Mouse (Mus musculus) 3T3-L1 (cell line): ENCODE results near the gene Gm5105.

ENCODE experiments used
- DNase-seq: peaks from one replicate; pipeline ENCODE4 v3.0.0-alpha.2; 2015; ENCODE audit warnings: low read depth, low spot score

The Gm5105 gene

DNA sequence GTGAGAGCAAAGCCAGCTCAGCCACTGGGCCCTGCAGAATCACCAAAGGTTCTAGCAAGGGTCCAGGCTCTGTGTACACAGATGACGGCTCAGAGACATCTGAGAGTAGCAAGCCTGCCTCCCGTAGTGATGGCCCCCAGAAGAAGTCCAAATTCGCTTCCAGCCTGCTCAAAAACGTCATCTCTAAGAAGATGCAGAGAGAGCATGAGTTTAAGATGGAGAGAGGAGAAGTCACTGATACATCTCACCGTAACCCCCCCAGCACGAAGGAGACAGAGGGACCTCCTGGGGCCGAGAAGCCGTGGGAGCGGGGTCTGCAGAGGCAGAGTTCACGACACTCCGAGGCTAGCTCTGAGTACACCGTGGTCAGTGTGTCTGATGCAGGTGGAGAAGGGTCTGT, at the start of gene Gm5105:
Gene Gm5105, minus strand, starts transcription at position 101 of the 400 bp plus-strand sequence.
- DNase-seq: no peak

DNA sequence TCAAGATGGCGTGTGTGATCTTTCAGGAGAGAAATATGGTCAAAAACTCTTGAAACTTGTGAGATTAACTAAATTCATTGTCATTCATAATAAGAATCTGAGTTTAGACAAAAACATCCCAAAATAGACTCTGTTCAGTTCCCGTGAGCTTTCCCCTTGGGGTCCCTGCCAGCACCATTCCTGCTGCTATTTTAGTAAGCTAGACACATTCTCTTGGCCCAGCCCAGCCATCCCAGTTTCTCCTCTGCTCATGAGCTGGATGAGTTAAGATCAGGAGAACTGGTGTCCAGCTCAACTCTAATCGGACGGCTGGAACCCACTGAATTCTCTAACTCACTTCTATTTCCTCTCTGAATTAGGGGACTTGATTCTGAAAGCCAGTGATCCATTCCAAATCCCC, 49.7 kb upstream of the Gm5105 start:
- no peak for DNase-seq

DNA sequence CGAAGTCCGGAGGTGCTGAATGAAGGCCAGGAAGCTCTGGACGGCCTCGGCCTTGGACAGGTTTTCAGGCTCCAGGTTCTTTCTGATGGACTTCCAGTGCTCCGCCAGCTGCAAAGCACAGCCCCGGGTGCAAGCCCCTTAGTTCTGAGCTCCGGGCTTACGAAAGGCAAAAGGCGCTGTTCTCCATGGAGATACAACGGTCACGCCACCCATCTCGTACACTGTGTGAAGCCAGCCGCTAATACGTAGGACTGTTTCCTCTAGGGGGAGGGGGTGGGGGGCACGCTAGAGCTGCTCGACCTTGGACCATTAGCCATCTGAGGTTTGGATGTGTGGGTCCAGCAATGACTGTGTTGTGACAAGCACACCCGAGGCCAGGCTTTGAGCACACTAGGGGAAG, 46.9 kb upstream of the Gm5105 start:
- no peak for DNase-seq

DNA sequence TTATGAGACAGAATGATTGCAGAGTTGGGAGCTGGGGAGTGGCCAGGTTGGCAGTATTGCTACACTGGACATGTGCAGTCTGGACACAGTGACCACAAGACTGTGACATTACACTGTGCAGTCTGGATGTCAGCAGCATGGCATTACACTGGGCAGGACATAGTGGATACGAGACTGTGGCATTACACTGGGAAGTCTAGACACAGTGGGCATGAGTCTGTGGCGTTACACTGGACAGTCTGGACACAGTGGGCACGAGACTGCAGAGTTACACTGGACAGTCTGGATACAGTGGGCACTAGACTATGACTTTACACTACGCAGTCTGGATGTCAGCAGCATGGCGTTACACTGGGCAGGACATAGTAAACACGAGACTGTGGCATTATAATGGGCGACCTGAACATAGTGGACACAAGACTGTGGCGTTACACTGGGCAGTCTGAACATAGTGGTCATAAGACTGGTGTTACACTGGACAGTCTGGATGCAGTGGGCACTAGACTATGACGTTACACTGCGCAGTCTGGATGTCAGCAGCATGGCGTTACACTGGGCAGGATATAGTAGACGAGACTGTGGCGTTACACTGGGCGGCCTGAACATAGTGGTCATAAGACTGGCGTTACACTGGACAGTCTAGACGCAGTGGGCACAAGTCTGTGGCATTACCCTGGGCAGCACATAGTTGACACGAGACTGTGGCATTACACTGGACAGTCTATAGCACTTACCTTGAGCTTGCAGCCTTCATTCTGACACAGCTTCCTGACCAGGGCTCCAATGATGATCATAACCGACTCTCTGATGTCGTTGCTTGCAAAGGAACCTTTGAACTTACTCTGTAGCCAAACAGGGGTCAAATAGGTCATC, 44.0 kb upstream of the Gm5105 start:
- no peak for DNase-seq

DNA sequence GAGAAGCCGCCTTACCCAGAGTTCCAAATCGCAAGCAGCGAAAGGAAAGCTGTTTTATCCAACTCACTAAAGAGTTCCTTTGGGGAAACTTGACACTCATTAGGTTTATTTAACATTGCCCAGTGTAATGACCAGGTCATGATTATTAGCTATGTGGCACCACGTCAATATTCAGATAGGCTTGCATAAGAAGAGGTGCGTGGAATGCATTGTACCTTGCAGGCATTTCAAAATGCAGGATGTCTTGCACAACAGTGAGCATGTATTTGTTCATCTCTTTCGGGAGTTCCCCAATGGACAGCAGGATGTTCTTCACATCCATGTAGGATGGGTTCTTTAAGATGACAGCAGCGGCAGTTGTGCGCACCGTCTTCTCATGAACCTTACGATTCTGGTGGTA, 39.7 kb upstream of the Gm5105 start:
- DNase-seq: no peak

DNA sequence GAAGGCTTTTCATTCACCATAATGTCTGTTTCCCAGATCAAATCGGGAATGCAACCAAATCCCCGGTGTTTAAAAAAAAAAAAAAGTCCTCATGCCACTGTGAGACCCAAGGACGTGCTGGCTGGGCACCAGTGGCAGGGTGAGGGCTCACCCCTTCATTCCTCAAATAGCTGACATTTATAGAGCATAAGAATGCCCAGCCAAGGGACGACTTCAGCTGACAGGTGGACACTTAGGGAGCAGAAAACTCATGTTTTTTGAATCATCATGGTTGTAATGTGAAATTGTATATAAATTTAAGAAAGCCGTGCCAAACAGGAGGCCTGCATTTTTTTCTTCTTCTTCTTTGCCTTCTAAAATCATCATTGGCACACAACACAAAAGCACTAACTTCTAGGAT, 37.9 kb upstream of the Gm5105 start:
- DNase-seq: peak; percentile 7

DNA sequence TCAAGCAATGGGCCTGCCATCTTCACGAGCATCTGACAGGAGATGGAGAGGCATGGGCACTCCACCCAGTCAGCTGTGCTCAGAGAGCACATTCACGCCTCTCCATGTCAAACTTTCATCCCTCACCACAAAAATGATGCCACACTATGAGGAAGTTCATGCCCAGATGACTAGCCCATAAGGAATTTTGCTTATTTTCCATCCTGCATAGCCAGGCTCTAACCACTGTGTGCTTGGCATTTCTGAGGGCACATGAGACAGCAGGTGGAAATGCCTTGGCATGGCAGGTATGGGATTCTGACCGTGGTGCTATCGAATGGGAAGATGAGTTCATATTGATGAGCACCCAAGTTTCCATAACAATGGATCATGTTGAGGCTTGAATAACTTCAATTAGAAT, 36.5 kb upstream of the Gm5105 start:
- peak; percentile 69 for DNase-seq

DNA sequence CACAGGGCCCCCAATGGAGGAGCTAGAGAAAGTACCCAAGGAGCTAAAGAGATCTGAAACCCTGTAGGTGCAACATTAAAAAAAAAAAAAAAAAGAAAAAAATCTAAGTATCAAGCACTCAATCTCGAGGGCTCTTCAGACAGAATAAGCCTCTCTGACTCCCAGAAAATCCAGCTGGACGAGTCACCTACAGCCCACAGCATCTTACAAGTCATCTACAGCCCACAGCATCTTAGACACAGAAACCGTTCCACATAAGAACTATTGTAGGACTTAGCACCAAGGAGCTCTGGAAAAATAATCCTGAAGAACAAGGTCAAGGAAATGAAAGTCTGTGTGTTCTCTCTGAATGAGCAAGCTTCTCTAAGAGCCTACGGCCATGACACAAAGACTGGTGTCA, 34.7 kb upstream of the Gm5105 start:
- DNase-seq: peak; percentile 19

DNA sequence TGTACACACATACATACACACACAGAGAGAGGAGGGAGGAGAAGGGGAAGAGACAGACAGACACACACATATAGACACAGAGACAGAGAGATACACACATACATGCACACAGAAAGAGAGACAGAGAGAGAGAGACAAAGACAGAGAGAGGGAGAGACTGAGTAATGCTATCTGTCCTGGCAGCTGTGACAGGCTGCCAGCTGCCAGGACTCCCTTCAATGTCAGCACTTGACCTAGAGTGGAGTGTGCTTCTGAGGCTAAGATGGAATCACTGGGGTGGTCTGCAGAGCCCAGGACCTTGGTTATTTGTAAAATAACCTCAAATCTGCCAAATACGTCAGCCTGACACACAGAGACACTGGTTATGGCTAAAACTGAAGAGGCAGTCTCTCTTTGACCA, 30.5 kb upstream of the Gm5105 start:
- no peak for DNase-seq

DNA sequence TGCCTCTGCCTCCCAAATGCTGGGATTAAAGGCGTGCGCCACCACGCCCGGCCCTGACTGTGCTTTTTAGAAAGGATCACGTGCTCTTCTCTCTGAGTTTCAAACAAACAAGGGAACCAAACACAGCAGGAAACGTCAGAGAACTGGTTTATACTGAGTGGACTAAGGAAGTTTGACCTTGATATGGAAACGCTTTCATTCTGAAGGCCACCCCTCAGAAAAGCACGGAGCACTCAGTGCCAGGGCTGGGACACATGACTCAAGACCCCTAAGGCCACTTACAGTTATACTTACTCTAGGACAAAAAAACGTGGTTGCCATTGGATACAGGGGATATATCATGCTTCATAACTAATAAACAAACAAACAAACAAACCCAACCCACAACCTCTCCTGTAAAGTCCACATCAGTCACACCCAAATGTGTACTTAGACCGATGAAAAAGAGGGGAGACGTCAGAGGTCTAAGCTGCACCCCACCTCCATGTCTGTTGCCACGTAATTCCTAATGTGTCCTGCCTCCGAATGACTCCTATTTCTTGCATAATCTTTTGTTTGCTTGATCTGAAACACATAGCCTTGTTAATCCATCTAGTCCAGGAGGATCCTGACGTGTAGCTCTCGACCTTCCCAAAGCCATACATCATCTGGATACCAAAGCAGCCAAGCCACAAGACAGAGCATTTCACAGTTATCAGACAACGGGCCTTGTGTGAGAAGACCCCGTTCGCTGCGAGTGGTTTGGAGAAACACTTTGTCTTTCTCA, 29.3 kb upstream of the Gm5105 start:
- DNase-seq: no peak

DNA sequence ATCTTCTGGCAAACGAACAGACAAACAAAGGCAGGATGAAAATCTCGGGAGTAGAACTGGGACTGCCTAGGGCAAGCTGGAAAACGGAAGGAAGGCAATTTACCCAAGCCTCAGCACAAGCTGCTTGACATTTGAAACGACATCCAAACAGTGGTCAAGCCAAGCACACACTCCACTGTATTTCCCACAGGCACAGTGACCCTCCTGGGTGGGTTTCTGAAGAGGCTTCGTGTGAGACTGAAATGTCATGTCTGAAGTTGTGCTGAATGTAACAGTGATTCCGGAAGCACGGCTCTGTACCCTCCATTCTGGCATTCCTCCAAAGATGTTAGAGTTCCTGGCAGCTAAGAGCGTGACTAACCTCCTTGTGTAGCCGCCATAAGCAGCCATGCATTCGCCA, 28.5 kb upstream of the Gm5105 start:
- DNase-seq: peak; percentile 43

DNA sequence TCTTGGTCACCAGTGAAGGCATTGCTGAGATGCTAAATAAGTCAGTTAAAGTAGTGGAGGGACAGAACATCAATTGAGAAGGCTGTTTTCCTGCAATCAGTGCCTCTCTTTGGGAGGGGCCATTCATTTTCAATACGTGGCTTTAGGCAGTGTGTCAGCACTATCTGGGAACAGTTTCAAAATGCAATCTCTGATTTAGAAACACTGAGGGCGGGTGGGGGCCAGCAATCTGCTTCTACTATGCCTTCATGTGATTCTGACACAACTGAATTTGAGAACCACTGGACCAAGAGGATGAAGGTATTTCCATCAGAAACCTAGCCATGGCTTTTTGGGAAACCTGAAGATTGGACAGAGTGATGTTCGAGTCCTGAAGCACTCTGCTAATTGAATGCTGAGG, 28.1 kb upstream of the Gm5105 start:
- DNase-seq: peak; percentile 34

DNA sequence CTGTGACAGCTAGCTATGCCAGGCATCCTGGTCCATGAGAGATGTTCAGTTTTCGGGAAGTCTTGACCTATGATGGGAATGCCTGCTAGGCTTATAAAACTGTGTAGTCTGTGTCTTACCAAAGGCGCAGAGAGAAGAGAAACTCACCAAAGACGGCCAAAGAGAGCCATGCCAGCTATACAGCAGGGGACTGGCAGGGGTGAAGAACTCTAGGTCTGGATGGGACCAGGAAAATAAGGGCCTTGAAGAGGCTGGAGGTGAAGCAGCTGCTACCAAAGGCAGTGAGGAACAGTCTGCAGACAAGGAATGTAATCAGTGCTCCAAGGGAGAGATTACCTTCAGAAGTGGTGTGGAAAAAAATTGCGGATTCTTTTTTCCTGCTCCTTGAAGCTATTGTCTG, 16.7 kb upstream of the Gm5105 start:
- no peak for DNase-seq

DNA sequence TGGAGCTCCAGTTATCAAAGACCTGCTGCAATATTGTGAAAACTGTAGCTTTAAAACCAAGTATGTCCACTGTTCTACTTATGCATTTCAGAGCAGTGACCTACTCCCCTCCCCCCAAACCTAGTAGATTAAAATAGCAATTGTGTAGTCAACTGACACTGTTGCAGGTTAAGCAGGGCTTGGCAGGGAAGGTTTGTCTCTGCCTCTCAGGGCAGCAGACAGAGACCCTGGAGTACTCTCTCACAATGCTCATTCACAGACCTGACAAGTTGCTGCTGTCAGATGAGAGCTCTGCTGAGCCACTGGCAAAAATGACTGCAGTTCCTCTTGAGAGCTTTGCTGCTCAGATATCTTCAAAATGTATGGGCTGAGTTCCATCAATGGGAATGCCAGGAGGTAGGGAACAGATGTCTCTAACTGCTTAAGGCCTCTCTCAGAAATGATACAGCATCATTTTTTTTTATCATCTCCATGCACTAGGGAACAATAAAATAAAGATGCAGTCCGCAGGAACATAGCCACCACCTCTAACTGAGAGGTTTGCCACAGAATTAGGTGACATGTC, 16.0 kb upstream of the Gm5105 start:
- no peak for DNase-seq

DNA sequence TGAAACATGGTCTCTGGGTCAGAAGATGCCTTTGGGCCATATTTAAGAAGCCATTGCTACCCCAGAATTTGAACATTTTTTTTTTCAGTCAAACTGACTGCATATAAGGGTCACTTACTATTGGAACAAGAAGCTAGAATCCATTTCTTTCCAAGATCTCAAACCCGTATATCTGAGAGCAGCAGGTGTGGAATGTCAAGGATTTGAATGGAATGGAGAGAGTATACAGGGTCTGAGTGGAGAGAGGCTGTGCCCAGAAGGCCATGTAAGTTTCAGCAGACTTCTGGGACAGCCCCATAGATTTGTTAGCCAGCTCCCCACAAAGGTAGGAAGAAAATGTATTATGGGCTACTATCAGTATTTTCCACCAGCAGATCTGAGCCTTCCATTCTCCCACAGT, 11.5 kb upstream of the Gm5105 start:
- no peak for DNase-seq

DNA sequence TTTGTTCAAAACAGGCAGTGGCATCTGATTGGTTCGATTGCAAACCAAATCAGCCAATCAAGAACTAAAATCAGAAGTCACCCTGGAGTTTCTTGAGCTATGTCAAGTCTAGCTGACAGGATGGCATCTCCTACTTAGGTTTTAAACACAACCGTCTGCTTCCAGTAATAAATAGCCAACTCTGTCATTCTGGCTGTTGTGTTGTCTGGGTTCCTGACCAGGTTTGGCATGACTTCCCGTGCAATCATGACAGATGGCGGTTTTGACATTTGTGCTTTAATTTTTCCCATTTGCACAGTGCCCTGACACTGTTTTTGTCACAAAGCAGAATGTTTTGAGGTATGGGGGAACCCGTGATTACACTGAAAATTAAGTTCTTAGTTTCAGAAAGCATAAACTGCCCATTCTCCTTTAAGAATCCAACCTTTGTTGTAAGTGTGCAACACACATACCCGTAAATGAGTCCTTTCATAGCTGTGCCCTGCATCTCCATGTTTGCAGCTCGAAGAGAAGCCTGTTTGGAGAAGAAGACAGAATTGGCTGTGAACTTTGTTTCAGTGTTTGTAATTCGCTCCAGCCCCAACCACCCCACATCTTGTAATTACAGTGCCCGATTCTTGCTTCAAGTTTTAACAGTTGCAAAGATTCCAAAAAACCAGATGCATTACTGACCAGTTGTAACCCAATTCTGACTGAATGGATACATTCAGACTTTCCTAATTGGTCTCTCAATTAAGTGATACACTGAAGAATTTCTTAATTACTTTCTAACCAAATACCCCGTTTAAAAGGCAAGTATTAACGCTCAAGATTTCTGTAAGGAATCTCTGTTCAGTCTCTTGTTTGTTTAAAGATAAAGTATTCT, 10.5 kb upstream of the Gm5105 start:
- no peak for DNase-seq

DNA sequence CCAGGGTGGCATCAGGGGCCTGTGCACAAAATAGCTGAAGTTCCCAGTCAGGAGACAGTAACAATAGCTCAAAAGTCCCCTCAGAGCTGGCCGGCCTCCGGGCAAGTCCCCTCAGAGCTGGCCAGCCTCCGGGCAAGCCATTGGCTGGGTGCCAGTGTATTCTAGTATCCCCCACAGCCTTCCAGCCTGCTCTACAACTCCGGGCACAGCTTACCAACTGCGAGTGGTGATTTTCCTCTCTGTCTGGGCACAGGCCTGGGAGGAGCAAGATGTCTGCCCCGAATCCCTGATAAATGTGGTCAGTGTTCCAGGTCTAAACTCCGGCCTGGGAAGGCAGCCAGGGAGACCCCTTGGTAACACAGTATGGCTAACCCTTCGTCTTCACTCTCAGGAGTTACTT, 8.0 kb upstream of the Gm5105 start:
- DNase-seq: no peak

DNA sequence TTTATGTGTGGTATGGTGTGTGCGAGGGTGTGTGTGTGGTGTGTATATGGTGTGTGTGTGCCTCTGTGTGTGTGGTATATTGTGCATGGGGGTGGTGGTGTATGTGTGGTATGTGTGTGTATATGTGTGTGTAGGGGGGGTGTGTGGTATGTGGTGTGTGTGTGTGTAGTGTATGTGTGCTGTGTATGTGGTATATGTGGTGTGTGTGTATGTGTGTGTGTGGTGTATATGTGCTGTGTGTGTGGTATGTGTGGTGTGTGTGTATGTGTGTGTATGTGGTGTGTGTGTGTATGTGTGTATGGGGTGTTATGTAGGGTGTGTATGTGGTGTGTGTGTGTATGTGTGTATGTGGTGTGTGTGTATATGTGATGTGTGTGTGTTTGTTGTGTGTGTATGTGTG, 7.0 kb upstream of the Gm5105 start:
- DNase-seq: no peak

DNA sequence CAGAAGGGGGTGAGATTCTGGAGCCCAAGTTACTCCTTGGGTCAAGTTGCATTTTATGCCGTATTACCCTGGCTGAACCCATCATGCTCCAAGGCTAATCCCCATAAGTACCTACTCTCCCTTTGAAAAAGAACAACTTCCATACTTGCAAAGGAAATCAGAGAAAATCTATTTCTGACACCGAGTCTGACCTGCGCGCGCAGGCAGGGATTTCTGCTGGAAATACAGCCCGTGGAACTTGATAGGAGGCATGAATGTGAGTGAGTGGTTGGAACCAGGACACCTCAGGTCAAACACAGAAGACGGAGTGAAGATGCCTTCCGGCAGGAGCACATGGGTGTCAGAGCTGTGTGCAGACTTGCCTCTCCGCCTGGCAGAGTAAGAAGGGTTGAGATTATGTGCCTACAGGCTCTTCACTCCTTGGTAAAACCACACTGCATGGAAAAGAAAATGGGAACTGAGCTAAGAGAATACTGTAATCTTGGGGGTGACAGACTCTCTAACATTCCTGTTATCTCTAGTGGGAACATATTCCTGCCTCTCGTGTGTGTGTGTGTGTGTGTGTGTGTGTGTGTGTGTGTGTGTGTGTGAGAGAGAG, 4.4 kb upstream of the Gm5105 start:
- DNase-seq: no peak

DNA sequence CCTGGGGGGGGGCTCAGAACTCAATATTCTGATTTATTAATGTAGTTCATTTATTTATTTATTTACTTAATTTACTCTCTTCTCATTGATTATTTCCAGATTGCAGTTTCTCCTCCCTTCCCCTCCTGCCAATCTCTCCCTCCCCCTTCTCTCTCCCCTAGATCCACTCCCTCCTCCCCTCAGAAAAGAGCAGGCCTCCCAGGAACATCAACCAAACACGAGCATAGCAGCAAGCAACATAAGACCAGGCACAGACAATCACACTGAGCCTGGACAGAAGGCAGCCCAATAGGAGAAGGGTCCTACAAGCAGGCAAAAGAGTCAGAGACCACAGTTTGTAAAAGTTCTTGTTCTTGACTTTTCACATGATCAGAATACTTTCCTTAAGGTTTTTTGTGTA, 3.8 kb upstream of the Gm5105 start:
- no peak for DNase-seq

DNA sequence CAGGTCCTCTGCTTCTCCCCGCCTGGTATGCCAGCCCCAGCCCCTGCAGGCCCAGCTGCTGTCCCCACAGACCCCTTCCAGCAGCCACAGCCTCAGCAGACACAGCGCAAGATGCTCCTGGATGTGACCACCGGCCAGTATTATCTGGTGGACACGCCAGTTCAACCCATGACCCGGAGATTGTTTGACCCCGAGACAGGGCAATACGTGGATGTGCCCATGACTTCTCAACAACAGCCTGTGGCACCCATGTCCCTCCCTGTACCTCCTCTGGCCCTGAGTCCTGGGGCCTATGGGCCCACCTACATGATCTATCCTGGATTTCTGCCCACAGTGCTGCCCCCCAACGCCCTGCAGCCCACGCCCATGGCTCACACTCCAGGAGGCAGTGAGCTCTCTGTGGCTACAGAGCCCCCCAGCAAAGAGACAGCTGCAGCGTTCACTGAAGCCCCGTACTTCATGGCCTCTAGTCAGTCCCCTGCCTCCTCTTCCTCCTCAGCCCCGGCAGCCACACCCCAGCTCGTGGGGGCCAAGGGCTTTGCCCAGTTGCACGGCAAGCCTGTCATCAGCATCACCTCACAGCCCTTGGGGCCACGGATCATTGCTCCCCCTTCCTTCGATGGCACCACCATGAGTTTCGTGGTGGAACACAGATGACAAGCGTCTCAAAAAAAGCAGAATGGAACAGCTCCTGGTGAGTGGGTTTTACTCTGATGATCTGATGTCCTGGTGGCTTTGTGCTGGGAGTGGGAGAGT, 2.7 kb upstream of the Gm5105 start:
- no peak for DNase-seq
